Mouse (Mus musculus) thymus, adult 2 months (tissue): ENCODE measurements around the gene Capns1.

Experiments
- CTCF ChIP-seq: fragments of 200-500 bp; IDR thresholded peaks from 2 replicates; pipeline ENCODE4 v1.5.1; 2012; ENCODE audit warnings: mild to moderate bottlenecking, control low read depth, low read length, moderate library complexity, borderline replicate concordance; ENCODE audit not compliant: control insufficient read depth, poor library complexity, insufficient read depth; ENCODE audit errors: extremely low read depth
- POLR2A ChIP-seq: fragments of 200-500 bp; IDR thresholded peaks from 2 replicates; pipeline ENCODE4 v1.6.1; 2012; ENCODE audit warnings: mild to moderate bottlenecking, low read length, control low read depth, moderate library complexity; ENCODE audit not compliant: control insufficient read depth, poor library complexity, insufficient read depth; ENCODE audit errors: extremely low read depth

DNA sequence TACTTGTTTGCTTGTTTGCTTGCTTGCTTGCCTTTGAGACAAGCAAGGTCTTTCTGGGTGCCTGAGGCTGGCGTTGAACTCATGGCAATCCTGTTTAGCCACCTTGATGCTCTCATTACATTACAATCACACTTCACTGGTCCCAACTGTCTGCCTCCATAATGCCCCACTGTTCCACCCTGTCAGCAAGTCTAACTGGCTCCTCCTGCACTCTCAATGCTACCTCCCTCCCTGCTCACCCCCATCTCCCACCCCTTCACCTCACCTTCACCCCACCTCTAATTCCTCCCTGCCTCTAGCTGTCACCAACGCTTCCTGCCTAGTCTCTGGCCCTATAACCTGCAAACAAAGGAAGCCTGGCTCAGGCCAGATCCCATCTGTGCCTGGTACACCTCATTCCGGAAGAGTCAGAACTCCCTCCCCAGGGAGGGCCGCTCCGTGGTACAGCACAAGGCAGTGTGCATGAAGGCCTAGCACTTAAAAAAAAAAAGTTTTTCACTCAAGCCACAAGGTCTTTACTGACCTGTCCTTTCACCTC lies 950 bp downstream of the Capns1 start:
- TF ChIP-seq POLR2A, result no peak
- no peak for TF ChIP-seq CTCF
